In genomic region chr11:72057166-72057565, GRCm38 (mm10) we compare ENCODE assay signal across 31 mouse cellular contexts. TPM values are rescaled to one million over a fixed set of nuclear protein-coding genes. Genes with fewer than 3 reads are reported as not detected.
"Had no signal": no experiment of that assay in that cellular context is flagged by ENCODE, and none has a peak within 500 bp of the region (broad histone marks: within the 10 kb centered on the region; RNA-seq: fewer than 3 reads in every experiment).

No protein-coding gene starts in this region.

- H3K27ac ChIP-seq: gastrocnemius, adult 2 months; heart, embryonic 10.5 days; hindbrain, embryonic 10.5 days; hindbrain, embryonic 13.5 days; intestine, embryonic 15.5 days; layer of hippocampus, adult 2 months; left cerebral cortex, adult 2 months; limb, embryonic 10.5 days; limb, embryonic 12.5 days; liver, embryonic 13.5 days; liver, embryonic 15.5 days had no signal

- H3K4me1 ChIP-seq: heart, embryonic 12.5 days; intestine, embryonic 15.5 days; liver, embryonic 13.5 days had no signal

- H3K27me3 ChIP-seq: intestine, embryonic 15.5 days had no signal

- H3K36me3 ChIP-seq: heart, embryonic 10.5 days; heart, embryonic 12.5 days; hindbrain, embryonic 10.5 days; hindbrain, embryonic 13.5 days; intestine, embryonic 15.5 days; limb, embryonic 10.5 days; limb, embryonic 12.5 days; liver, embryonic 13.5 days; liver, embryonic 15.5 days had no signal

- H3K4me3 ChIP-seq: gastrocnemius, adult 2 months; heart, embryonic 10.5 days; heart, embryonic 12.5 days; hindbrain, embryonic 10.5 days; hindbrain, embryonic 13.5 days; intestine, embryonic 15.5 days; layer of hippocampus, adult 2 months; left cerebral cortex, adult 2 months; limb, embryonic 10.5 days; limb, embryonic 12.5 days; liver, embryonic 13.5 days; liver, embryonic 15.5 days had no signal

- DNase-seq: gastrocnemius, adult 2 months; gastrocnemius, postnatal 10 days; gastrocnemius, postnatal 25 days; heart, adult 18-20 months; heart, postnatal 10 days; heart, postnatal 4 days; kidney, adult 18-20 months; kidney, adult 8-10 months; kidney, postnatal 10 days; kidney, postnatal 25 days; kidney, postnatal 4 days; liver; liver, embryonic 13.5 days; liver, postnatal 0 days had no signal

- H3K4me2 ChIP-seq: heart, embryonic 12.5 days; hindbrain, embryonic 13.5 days; intestine, embryonic 15.5 days; limb, embryonic 12.5 days; liver, embryonic 11.5 days; liver, embryonic 13.5 days; liver, embryonic 15.5 days had no signal

- ATAC-seq: hindbrain, embryonic 16.5 days; inflammation-experienced regulatory T-cells, adult 6 months; intestine, embryonic 15.5 days; intestine, postnatal 0 days; liver, postnatal 0 days had no signal

- H3K9ac ChIP-seq: heart, embryonic 12.5 days; hindbrain, embryonic 13.5 days; intestine, embryonic 15.5 days; limb, embryonic 12.5 days; liver, embryonic 13.5 days; liver, embryonic 15.5 days; liver, postnatal 0 days had no signal

- H3K9me3 ChIP-seq: heart, embryonic 10.5 days; heart, embryonic 12.5 days; hindbrain, embryonic 10.5 days; hindbrain, embryonic 13.5 days; intestine, embryonic 15.5 days; limb, embryonic 10.5 days; limb, embryonic 12.5 days; liver, embryonic 13.5 days; liver, embryonic 15.5 days had no signal

RNA-seq across cellular contexts. Expression of gene Pimreg, which starts 15.3 kb away (rescaled TPM):
- total RNA-seq: gastrocnemius, adult 2 months had no signal

RNA-seq across cellular contexts. Expression of gene Aipl1, which starts 19.9 kb away (rescaled TPM):
- total RNA-seq: gastrocnemius, adult 2 months; gastrocnemius, postnatal 25 days; heart, adult 18-20 months; heart, postnatal 25 days; layer of hippocampus, adult 2 months; layer of hippocampus, postnatal 10 days; layer of hippocampus, postnatal 25 days; left cerebral cortex, adult 2 months had no signal
